Mouse (Mus musculus) heart, embryonic 16.5 days (tissue): ENCODE measurements around the gene Nbl1. TPM values are rescaled to one million over a fixed set of nuclear protein-coding genes. Genes with fewer than 3 reads are reported as not detected.
A peak's percentile ranks its signal among the peaks of the same experiment; 100 is the strongest.

Experiments used
- ATAC-seq: fragments of 200-750 bp; cut with Nextera tagmentation; replicated peaks from 2 replicates; pipeline ENCODE4 v1.8.0; 2017; ENCODE audit warnings: moderate number of reproducible peaks; ENCODE audit not compliant: insufficient read depth, low FRiP score; ENCODE audit errors: extremely low read depth
- H3K27ac ChIP-seq: fragments of 300-500 bp; sonication (generic); 2 replicates; pipeline ENCODE4 v1.5.1; 2014; ENCODE audit warnings: mild to moderate bottlenecking, low read length, control low read depth, moderate library complexity
- H3K27me3 ChIP-seq: fragments of 300-500 bp; sonication (generic); 2 replicates; pipeline ENCODE4 v1.6.1; 2014; ENCODE audit warnings: low read length, mixed read lengths; ENCODE audit not compliant: control insufficient read depth, insufficient read depth
- H3K36me3 ChIP-seq: fragments of 300-500 bp; sonication (generic); 2 replicates; pipeline ENCODE4 v1.6.1; 2014; ENCODE audit not compliant: control insufficient read depth, insufficient read depth
- H3K4me1 ChIP-seq: fragments of 300-500 bp; sonication (generic); 2 replicates; pipeline ENCODE4 v1.6.1; 2014; ENCODE audit warnings: low read length, mixed read lengths; ENCODE audit not compliant: control insufficient read depth, insufficient read depth
- H3K4me2 ChIP-seq: fragments of 300-500 bp; sonication (generic); 2 replicates; pipeline ENCODE4 v1.6.1; 2014; ENCODE audit warnings: low read depth, mild to moderate bottlenecking, control low read depth, low read length
- H3K4me3 ChIP-seq: fragments of 300-500 bp; sonication (generic); 2 replicates; pipeline ENCODE4 v1.5.1; 2014; ENCODE audit warnings: mild to moderate bottlenecking, control low read depth, low read length
- H3K9ac ChIP-seq: fragments of 300-500 bp; sonication (generic); 2 replicates; pipeline ENCODE4 v1.6.1; 2014; ENCODE audit warnings: low read length, control low read depth
- H3K9me3 ChIP-seq: fragments of 300-500 bp; sonication (generic); replicated peaks from 2 replicates; pipeline ENCODE4 v1.6.1; 2016; ENCODE audit warnings: low read length; ENCODE audit not compliant: control insufficient read depth
- WGBS: fragments of 180-500 bp; shearing (Covaris S2); extraction: QIAGEN DNeasy Blood & Tissue Kit; methylation state at CpG from one replicate; pipeline ENCODE4 v1.1.7; 2014; 5-methylcytosine and 5-hydroxymethylcytosine counted together
- polyA plus RNA-seq: library from polyadenylated mRNA; unstranded; fragments of >200 nt; fragmentation: Nextera tagmentation; extraction: Ambion mirVana; gene quantifications from 2 replicates; pipeline ENCODE4 v1.2.1, GENCODE M21; 2015

Nbl1 gene
- polyA plus RNA-seq, 1 experiment from 2014 or later, result 25.8 TPM

DNA sequence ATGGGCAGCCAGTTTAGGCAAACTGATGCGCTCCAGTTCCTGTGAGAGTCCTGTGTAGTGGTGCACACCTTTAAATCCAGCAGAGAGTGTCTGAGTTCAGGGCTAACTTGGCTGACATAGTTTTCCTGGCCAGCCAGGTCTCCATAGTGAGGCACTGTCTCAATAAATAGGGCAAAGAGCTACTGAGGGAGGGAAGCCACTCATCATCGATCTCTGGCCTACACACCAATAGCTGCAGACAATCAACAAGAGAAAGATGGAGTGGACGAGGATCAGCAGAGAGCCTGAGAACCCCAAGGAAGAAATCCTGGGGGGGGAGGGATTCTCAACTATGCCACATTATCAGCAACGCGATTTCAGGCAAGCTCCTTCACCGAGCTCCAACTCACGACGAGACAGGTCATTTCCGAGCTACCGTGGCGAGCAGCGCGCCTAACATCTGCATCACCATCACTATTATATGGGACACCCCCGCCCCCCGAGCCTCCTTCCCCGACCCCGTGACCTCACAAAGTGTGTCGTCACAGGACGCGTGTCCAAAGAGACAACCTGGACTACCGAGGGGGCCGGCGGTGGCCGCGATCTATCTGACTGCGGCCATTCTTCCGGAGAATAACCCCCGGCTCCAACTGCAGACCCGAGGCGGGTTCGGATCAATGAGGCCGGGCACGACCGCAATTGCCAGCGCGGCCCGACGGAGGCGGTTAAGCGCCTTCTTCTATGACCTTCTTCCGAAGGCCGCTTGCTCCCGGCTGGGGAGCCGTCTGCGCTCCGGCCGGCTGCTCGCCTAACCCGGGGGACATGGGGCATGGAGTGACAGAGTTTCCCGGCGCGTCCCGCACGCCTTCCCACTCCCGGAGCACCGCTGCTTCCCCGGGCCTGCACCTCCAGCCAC lies 37.3 kb upstream of the Nbl1 start:
- Histone ChIP-seq H3K27ac (peak overlapping the region; percentile 98), H3K9ac (peak overlapping the region; percentile 98), H3K36me3 (peaks cover 5% of the 10 kb centered on the region; the same call in 1 of the 2 replicates), H3K4me1 (peaks cover 16% of the 10 kb centered on the region), H3K9me3 (no peaks in the 10 kb centered on the region), H3K27me3 (no peaks in the 10 kb centered on the region), H3K4me3 (peak overlapping the region; percentile 96), H3K4me2 (peak overlapping the region; percentile 94)
- 2% methylated on average over 57 of the region's 57 CpGs for WGBS
- peak; percentile 35 for ATAC-seq

DNA sequence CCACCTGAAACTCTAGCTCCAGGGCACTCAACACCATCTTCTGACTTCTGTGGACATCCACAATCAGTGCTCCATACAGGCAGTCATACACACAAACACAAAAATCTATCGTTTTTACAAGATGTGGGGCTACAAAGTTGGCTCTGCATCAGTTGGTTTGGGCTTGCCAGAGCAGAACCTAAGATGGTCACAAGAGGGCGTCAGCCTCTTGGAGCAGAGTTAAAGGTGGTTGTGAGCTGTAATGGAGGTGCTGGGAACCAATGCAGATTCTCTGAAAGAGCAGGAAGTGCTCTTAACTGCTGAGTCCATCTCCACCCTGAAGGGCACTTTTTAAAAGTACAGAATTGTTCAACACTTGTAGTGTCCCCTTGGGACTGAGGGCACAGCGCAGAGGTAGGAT lies 33.7 kb upstream of the Nbl1 start:
- no peak for ATAC-seq
- WGBS, result 95% methylated on average over 3 of the region's 3 CpGs
- no peak overlapping the region for H3K27ac ChIP-seq

DNA sequence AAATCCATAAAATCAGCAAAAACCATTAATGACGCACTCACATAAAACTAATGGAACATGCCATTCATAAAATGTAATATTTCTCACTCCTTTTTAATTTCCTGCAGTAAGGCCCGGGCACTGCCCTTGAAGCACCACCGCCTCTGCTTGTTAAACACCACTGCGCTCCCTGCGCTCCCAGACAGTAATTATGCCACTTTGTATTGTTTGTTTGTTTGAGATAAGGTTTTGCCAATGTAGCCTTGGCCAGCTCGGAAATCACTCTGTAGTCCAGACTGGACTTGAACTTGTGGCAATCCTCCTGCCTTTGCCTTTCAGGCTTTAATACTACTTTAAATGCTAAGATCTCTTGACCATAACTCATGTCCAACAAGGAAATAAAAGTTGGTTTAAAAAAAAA lies 32.1 kb upstream of the Nbl1 start:
- Histone ChIP-seq H3K4me1 (peaks cover 23% of the 10 kb centered on the region), H3K4me2 (no peak overlapping the region), H3K9ac (no peak overlapping the region), H3K27ac (no peak overlapping the region), H3K9me3 (peaks cover 7% of the 10 kb centered on the region), H3K36me3 (peaks cover 10% of the 10 kb centered on the region), H3K27me3 (no peaks in the 10 kb centered on the region), H3K4me3 (no peak overlapping the region)
- no peak for ATAC-seq
- WGBS, result 76% methylated on average over 6 of the region's 6 CpGs

More for the DNA sequence above, 33.7 kb upstream of the Nbl1 start:
- no peak overlapping the region for H3K9ac ChIP-seq
- H3K36me3 ChIP-seq, result peaks cover 10% of the 10 kb centered on the region
- no peak overlapping the region for H3K4me3 ChIP-seq
- H3K4me1 ChIP-seq, result peaks cover 19% of the 10 kb centered on the region
- H3K9me3 ChIP-seq, result peaks cover 7% of the 10 kb centered on the region
- H3K27me3 ChIP-seq, result no peaks in the 10 kb centered on the region
- H3K4me2 ChIP-seq, result no peak overlapping the region

DNA sequence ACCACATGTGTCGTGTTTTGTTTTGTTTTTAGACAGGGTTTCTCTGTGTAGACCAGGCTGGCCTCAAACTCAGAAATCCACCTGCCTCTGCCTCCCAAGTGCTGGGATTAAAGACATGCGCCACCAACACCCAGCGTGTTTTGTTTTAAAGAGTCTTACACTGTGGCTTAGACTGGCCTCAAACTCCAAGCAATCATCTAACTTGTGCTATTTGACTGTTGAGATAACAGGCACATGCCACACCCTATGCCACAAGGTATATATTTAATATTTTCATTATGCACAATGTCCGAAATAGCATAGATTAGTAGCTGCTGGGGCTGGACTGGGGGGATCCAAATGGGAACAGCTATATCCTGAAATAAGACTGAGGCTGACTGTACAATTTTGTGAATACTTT lies 29.8 kb upstream of the Nbl1 start:
- no peak for ATAC-seq
- H3K9me3 ChIP-seq, result peaks cover 7% of the 10 kb centered on the region
- H3K4me3 ChIP-seq, result no peak overlapping the region
- no peaks in the 10 kb centered on the region for H3K27me3 ChIP-seq
- no peak overlapping the region for H3K9ac ChIP-seq
- H3K4me1 ChIP-seq, result peaks cover 7% of the 10 kb centered on the region
- peaks cover 10% of the 10 kb centered on the region for H3K36me3 ChIP-seq
- H3K27ac ChIP-seq, result no peak overlapping the region
- 94% methylated on average over 4 of the region's 4 CpGs for WGBS
- no peak overlapping the region for H3K4me2 ChIP-seq

DNA sequence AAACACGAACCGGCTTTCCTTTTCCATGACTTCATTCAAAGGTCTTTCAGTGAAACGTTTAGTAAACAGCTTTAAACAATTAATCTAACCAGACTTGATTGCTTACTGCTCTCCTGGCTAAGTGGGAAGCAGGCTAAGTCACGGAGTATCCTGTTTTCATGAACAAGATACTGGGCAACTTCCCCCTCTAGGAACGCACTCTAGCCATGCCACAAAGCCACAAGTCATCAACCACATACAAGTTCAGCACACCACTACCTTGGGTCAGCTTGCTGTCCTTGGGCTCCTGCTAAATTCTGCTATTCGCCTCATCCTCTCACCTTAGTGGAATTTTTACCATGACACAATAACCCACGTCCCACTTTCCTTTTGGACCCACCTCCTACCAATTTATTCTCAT lies 28.2 kb upstream of the Nbl1 start:
- peaks cover 12% of the 10 kb centered on the region for H3K4me1 ChIP-seq
- WGBS, result 70% methylated on average over 7 of the region's 7 CpGs
- no peak for ATAC-seq
- H3K27ac ChIP-seq, result no peak overlapping the region
- no peak overlapping the region for H3K4me2 ChIP-seq
- H3K27me3 ChIP-seq, result no peaks in the 10 kb centered on the region
- H3K9ac ChIP-seq, result no peak overlapping the region
- peaks cover 7% of the 10 kb centered on the region for H3K9me3 ChIP-seq
- peaks cover 5% of the 10 kb centered on the region; the same call in 1 of the 2 replicates for H3K36me3 ChIP-seq
- no peak overlapping the region for H3K4me3 ChIP-seq

DNA sequence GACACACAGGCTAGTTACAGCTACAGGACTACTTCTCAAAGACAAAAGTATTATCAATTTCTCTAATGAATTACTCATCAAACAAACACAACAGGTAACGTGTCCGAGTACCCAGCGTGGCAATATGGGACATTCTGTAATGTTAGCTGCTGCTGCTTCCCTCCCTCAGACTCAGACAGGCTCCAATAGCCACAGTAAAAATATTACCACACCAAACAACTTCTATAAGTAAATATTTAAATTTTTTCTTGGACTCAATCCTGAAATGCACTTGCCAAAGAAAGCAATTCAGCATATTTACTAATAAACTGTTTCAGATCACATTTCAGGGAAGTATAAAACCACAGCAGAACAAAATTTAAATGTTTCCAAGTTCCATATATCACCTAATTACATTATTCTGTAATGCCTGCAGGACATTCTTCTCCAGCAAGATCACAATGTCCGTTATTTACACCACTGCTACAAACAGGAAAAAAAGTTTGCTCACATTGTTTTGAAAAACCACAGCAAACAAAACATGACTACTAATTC lies 27.6 kb upstream of the Nbl1 start:
- 67% methylated on average over 4 of the region's 4 CpGs for WGBS
- no peaks in the 10 kb centered on the region for H3K27me3 ChIP-seq
- H3K9me3 ChIP-seq, result peaks cover 7% of the 10 kb centered on the region
- no peak overlapping the region for H3K4me2 ChIP-seq
- H3K4me3 ChIP-seq, result no peak overlapping the region
- peaks cover 14% of the 10 kb centered on the region for H3K4me1 ChIP-seq
- no peak for ATAC-seq
- H3K36me3 ChIP-seq, result peaks cover 5% of the 10 kb centered on the region; the same call in 1 of the 2 replicates
- H3K27ac ChIP-seq, result no peak overlapping the region
- no peak overlapping the region for H3K9ac ChIP-seq

DNA sequence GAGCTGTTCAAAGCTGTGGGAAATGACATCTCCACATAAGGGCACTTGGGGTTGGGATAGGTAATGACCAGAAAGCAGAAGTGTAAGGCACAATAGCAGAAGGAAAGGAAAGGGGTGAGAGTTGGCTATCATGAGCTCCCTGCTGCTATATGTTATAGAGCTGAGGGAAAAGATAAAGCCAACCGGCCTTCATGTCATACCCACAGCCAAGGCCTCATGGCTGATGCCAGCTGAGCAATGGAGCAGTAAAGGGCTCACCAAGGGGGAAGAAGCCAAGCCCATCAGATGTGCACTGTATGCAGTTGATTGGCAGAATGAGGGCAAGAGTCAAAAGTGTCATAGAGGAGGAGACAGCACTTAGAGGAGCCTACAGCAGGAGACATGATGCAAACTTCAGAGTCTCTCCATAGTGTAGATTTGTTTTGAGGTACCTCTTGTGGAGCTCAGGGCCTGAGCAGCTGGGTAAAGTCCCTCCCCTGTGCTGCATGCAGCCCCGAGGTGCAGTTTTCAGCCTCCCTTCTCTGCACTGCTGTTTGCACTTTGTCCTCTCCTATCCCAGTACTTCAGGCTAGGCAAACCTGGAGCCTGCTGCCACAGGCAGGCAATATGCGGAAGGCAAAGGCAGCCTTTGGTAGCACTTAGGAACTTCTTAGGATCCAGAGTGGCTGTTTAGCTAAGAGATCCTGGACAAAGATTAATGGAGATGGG lies 23.7 kb upstream of the Nbl1 start:
- 77% methylated on average over 3 of the region's 3 CpGs for WGBS
- ATAC-seq, result no peak
- H3K4me3 ChIP-seq, result no peak overlapping the region
- H3K4me2 ChIP-seq, result no peak overlapping the region
- H3K9me3 ChIP-seq, result peaks cover under 1% of the 10 kb centered on the region; the same call in 1 of the 2 replicates
- H3K9ac ChIP-seq, result no peak overlapping the region
- no peaks in the 10 kb centered on the region; the same call in 1 of the 2 replicates for H3K36me3 ChIP-seq
- H3K4me1 ChIP-seq, result peaks cover 32% of the 10 kb centered on the region
- H3K27ac ChIP-seq, result no peak overlapping the region
- no peaks in the 10 kb centered on the region for H3K27me3 ChIP-seq

DNA sequence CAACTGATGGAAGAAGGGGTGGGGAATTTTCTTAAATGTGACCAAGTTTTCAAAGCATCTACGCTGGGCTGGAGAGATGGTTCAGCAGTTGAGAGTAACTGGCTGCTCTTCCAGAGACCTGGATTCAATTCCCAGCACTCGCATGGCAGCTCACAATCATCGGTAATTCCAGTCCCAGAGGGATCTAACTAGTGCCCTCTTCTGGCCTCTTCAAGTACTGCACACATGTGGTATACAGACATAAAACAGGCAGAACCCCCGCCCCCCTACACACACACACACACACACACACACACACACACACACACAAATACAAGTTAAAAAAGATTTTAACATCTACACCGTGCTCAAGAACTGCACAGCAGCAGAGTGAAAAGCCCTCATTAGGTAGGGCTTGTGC lies 22.9 kb upstream of the Nbl1 start:
- Histone ChIP-seq H3K9ac (no peak overlapping the region), H3K4me1 (peaks cover 36% of the 10 kb centered on the region), H3K4me2 (no peak overlapping the region), H3K9me3 (no peaks in the 10 kb centered on the region), H3K27ac (no peak overlapping the region), H3K27me3 (no peaks in the 10 kb centered on the region), H3K36me3 (no peaks in the 10 kb centered on the region), H3K4me3 (no peak overlapping the region)
- 91% methylated on average over 5 of the region's 5 CpGs for WGBS
- no peak for ATAC-seq

DNA sequence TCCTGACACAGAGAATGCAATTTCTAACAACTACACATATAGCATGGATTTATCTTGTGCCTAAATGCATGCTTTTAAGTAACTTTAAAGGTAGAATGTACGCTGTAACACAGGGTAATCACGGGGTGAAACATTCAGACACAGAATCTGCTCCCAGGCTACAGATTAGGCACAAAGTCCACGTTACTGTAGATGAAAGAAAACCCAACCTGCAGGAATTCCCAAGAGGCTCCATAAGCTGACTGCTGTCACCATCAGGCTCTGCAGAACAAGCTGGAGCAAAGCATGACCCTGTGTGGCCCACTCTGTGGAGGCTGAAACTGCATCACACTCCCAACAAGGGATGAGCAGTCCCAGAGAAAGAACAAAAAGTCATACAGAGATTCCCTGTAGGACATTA lies 19.7 kb upstream of the Nbl1 start:
- ATAC-seq, result no peak
- no peak overlapping the region for H3K4me3 ChIP-seq
- H3K4me2 ChIP-seq, result no peak overlapping the region
- no peaks in the 10 kb centered on the region for H3K27me3 ChIP-seq
- no peak overlapping the region; the same call in 1 of the 2 replicates for H3K27ac ChIP-seq
- no peaks in the 10 kb centered on the region for H3K36me3 ChIP-seq
- H3K4me1 ChIP-seq, result peaks cover 40% of the 10 kb centered on the region
- WGBS, result 74% methylated on average over 3 of the region's 3 CpGs
- H3K9me3 ChIP-seq, result no peaks in the 10 kb centered on the region
- H3K9ac ChIP-seq, result no peak overlapping the region
